Mouse (Mus musculus): ENCODE data around the gene Fgb. TPM values are rescaled to one million over a fixed set of nuclear protein-coding genes. Genes with fewer than 3 reads are reported as not detected.
A peak's percentile ranks its signal among the peaks of the same experiment; 100 is the strongest.

Gene Fgb
- polyA plus RNA-seq, 1 experiment, result 8.1 TPM

- WGBS, result 98% methylated on average over 2 of the region's 2 CpGs
- Histone ChIP-seq H3K4me1 (ENCODE audit: control insufficient read depth, insufficient read depth, low read length) (no peaks in the 10 kb centered on the region), H3K4me3 (replicated peaks; ENCODE audit: control insufficient read depth, low read depth, low read length) (no peak overlapping the region), H3K27ac (ENCODE audit: control insufficient read depth, insufficient read depth, low read depth, low read length, poor library complexity) (no peak overlapping the region)
- TF ChIP-seq CTCF (IDR thresholded peaks at IDR 0.05; ENCODE audit: control insufficient read depth, insufficient read depth, low read length) (no peak), POLR2A (IDR thresholded peaks at IDR 0.05; ENCODE audit: borderline replicate concordance, control insufficient read depth, low read depth, low read length) (no peak)
Measured at GRCm38 (mm10) chr3:83057046-83057445, 7.4 kb upstream of the Fgb start.

GRCm38 (mm10) chr3:83055281-83056038, 5.8 kb upstream of the Fgb start, which contains the start of gene Plrg1:
Plrg1 (plus strand) TSS chr3:83055522.
- Histone ChIP-seq H3K4me3 (replicated peaks; ENCODE audit: control insufficient read depth, low read depth, low read length) (peak within 1 kb of the TSS; percentile 85), H3K4me1 (ENCODE audit: control insufficient read depth, insufficient read depth, low read length) (no peaks in the 10 kb centered on the region), H3K27ac (ENCODE audit: control insufficient read depth, insufficient read depth, low read depth, low read length, poor library complexity) (peak within 1 kb of the TSS; percentile 66)
- TF ChIP-seq CTCF (IDR thresholded peaks at IDR 0.05; ENCODE audit: control insufficient read depth, insufficient read depth, low read length) (no peak), POLR2A (IDR thresholded peaks at IDR 0.05; ENCODE audit: borderline replicate concordance, control insufficient read depth, low read depth, low read length) (peak; percentile 50; the same call in 1 of the 2 replicates)
- under 1% methylated on average over 61 of the region's 61 CpGs for WGBS

GRCm38 (mm10) chr3:83054759-83055158, 5.1 kb upstream of the Fgb start:
- H3K4me1 ChIP-seq (ENCODE audit: control insufficient read depth, insufficient read depth, low read length), result no peaks in the 10 kb centered on the region

GRCm38 (mm10) chr3:83053758-83054157, 4.1 kb upstream of the Fgb start:
- TF ChIP-seq POLR2A (IDR thresholded peaks at IDR 0.05; ENCODE audit: borderline replicate concordance, control insufficient read depth, low read depth, low read length) (no peak), CTCF (IDR thresholded peaks at IDR 0.05; ENCODE audit: control insufficient read depth, insufficient read depth, low read length) (no peak)
- no peaks in the 10 kb centered on the region for H3K4me1 ChIP-seq (ENCODE audit: control insufficient read depth, insufficient read depth, low read length)
- H3K4me3 ChIP-seq (replicated peaks; ENCODE audit: control insufficient read depth, low read depth, low read length), result no peak overlapping the region
- 25% methylated on average over 10 of the region's 10 CpGs for WGBS
- no peak overlapping the region for H3K27ac ChIP-seq (ENCODE audit: control insufficient read depth, insufficient read depth, low read depth, low read length, poor library complexity)

More at GRCm38 (mm10) chr3:83054759-83055158, 5.1 kb upstream of the Fgb start:
- Histone ChIP-seq H3K27ac (ENCODE audit: control insufficient read depth, insufficient read depth, low read depth, low read length, poor library complexity) (no peak overlapping the region), H3K4me3 (replicated peaks; ENCODE audit: control insufficient read depth, low read depth, low read length) (peak overlapping the region; percentile 64)
- WGBS, result 15% methylated on average over 13 of the region's 13 CpGs
- no peak for TF ChIP-seq CTCF (IDR thresholded peaks at IDR 0.05; ENCODE audit: control insufficient read depth, insufficient read depth, low read length)
- no peak for TF ChIP-seq POLR2A (IDR thresholded peaks at IDR 0.05; ENCODE audit: borderline replicate concordance, control insufficient read depth, low read depth, low read length)

- TF ChIP-seq POLR2A (IDR thresholded peaks at IDR 0.05; ENCODE audit: borderline replicate concordance, control insufficient read depth, low read depth, low read length) (no peak), CTCF (IDR thresholded peaks at IDR 0.05; ENCODE audit: control insufficient read depth, insufficient read depth, low read length) (no peak)
- WGBS, result 77% methylated on average over 7 of the region's 7 CpGs
- no peaks in the 10 kb centered on the region for H3K4me1 ChIP-seq (ENCODE audit: control insufficient read depth, insufficient read depth, low read length)
- H3K27ac ChIP-seq (ENCODE audit: control insufficient read depth, insufficient read depth, low read depth, low read length, poor library complexity), result no peak overlapping the region
- no peak overlapping the region for H3K4me3 ChIP-seq (replicated peaks; ENCODE audit: control insufficient read depth, low read depth, low read length)
Measured at GRCm38 (mm10) chr3:83053126-83053525, 3.5 kb upstream of the Fgb start.

- WGBS, result 67% methylated on average over 5 of the region's 5 CpGs
- Histone ChIP-seq H3K4me3 (replicated peaks; ENCODE audit: control insufficient read depth, low read depth, low read length) (no peak overlapping the region), H3K27ac (ENCODE audit: control insufficient read depth, insufficient read depth, low read depth, low read length, poor library complexity) (no peak overlapping the region), H3K4me1 (ENCODE audit: control insufficient read depth, insufficient read depth, low read length) (no peaks in the 10 kb centered on the region)
- no peak for TF ChIP-seq POLR2A (IDR thresholded peaks at IDR 0.05; ENCODE audit: borderline replicate concordance, control insufficient read depth, low read depth, low read length)
- TF ChIP-seq CTCF (IDR thresholded peaks at IDR 0.05; ENCODE audit: control insufficient read depth, insufficient read depth, low read length), result no peak
Measured at GRCm38 (mm10) chr3:83052102-83052501, 2.4 kb upstream of the Fgb start.

GRCm38 (mm10) chr3:83050661-83051060, 998 bp upstream of the Fgb start:
- WGBS, result 78% methylated on average over 5 of the region's 5 CpGs
- no peak overlapping the region for H3K4me3 ChIP-seq (replicated peaks; ENCODE audit: control insufficient read depth, low read depth, low read length)

GRCm38 (mm10) chr3:83046649-83047048, 3.0 kb downstream of the Fgb start:
- Histone ChIP-seq H3K4me1 (ENCODE audit: control insufficient read depth, insufficient read depth, low read length) (no peaks in the 10 kb centered on the region), H3K27ac (ENCODE audit: control insufficient read depth, insufficient read depth, low read depth, low read length, poor library complexity) (no peak overlapping the region)

More at GRCm38 (mm10) chr3:83050661-83051060, 998 bp upstream of the Fgb start:
- TF ChIP-seq CTCF (IDR thresholded peaks at IDR 0.05; ENCODE audit: control insufficient read depth, insufficient read depth, low read length) (no peak), POLR2A (IDR thresholded peaks at IDR 0.05; ENCODE audit: borderline replicate concordance, control insufficient read depth, low read depth, low read length) (no peak)
- H3K4me1 ChIP-seq (ENCODE audit: control insufficient read depth, insufficient read depth, low read length), result no peaks in the 10 kb centered on the region
- no peak overlapping the region for H3K27ac ChIP-seq (ENCODE audit: control insufficient read depth, insufficient read depth, low read depth, low read length, poor library complexity)

More at GRCm38 (mm10) chr3:83046649-83047048, 3.0 kb downstream of the Fgb start:
- 78% methylated on average over 11 of the region's 11 CpGs for WGBS
- TF ChIP-seq CTCF (IDR thresholded peaks at IDR 0.05; ENCODE audit: control insufficient read depth, insufficient read depth, low read length), result no peak
- no peak for TF ChIP-seq POLR2A (IDR thresholded peaks at IDR 0.05; ENCODE audit: borderline replicate concordance, control insufficient read depth, low read depth, low read length)
- no peak overlapping the region for H3K4me3 ChIP-seq (replicated peaks; ENCODE audit: control insufficient read depth, low read depth, low read length)

All from bone marrow, adult 2 months (tissue).